Mouse (Mus musculus) adrenal gland (tissue): ENCODE data around the gene Rab11b.

Experiments
- intact Hi-C: fragments of 180-260 bp; cut with DNase I; formaldehyde crosslinking; loops from one replicate; pipeline ENCODE4 v1.15.1; 2025
- long read RNA-seq, 2 experiments: library from polyadenylated mRNA; unstranded; transcript quantifications; one replicate each; pipeline ENCODE4 v2.0.0; 2020; ENCODE audit warnings: borderline replicate concordance in 1 of 2; ENCODE audit not compliant: insufficient replicate concordance in 1 of 2

Gene Rab11b
- long read RNA-seq, experiment 1, full-length matches to known transcripts, result 210 of 230 reads
- long read RNA-seq, experiment 1, partial matches to known transcripts, result 6 of 230 reads
- long read RNA-seq, experiment 1, other reads (novel, unspliced or antisense), result 14 of 230 reads
- long read RNA-seq, experiment 2, full-length matches to known transcripts, result 231 of 245 reads
- long read RNA-seq, experiment 2, partial matches to known transcripts, result 2 of 245 reads
- long read RNA-seq, experiment 2, other reads (novel, unspliced or antisense), result 12 of 245 reads

GRCm38 (mm10) chr17:33760255-33761165 lies at the start of gene Rab11b:
TSS of gene Rab11b (minus strand) at chr17:33760530.
- intact Hi-C loops, result no loop called here

GRCm38 (mm10) chr17:33808192-33808591 lies 47.9 kb upstream of the Rab11b start:
- intact Hi-C loops, result no loop called here

- intact Hi-C loops, result no loop called here
Observed at GRCm38 (mm10) chr17:33807181-33807888, 47.0 kb upstream of the Rab11b start.

GRCm38 (mm10) chr17:33804745-33805144 lies 44.4 kb upstream of the Rab11b start:
- intact Hi-C loops, result loop anchor here (5.0 kb wide), 1 partner anchor 77 kb away; no protein-coding TSS in a partner anchor

- intact Hi-C loops, result loop anchor here (5.0 kb wide), 1 partner anchor 77 kb away; no protein-coding TSS in a partner anchor
Observed at GRCm38 (mm10) chr17:33804205-33804604, 43.9 kb upstream of the Rab11b start.

GRCm38 (mm10) chr17:33802221-33802620 lies 41.9 kb upstream of the Rab11b start:
- intact Hi-C loops, result loop anchor here (5.0 kb wide), 1 partner anchor 75 kb away; no protein-coding TSS in a partner anchor

GRCm38 (mm10) chr17:33799277-33799676 lies 38.9 kb upstream of the Rab11b start:
- intact Hi-C loops, result loop anchor here (5.0 kb wide), 1 partner anchor 52 kb away; no protein-coding TSS in a partner anchor

GRCm38 (mm10) chr17:33798306-33798705 lies 38.0 kb upstream of the Rab11b start:
- intact Hi-C loops, result loop anchor here (5.0 kb wide), 1 partner anchor 51 kb away; no protein-coding TSS in a partner anchor

- intact Hi-C loops, result no loop called here
Observed at GRCm38 (mm10) chr17:33788732-33789131, 28.4 kb upstream of the Rab11b start.

GRCm38 (mm10) chr17:33786375-33786774 lies 26.0 kb upstream of the Rab11b start:
- intact Hi-C loops, result no loop called here

- intact Hi-C loops, result no loop called here
Observed at GRCm38 (mm10) chr17:33784939-33785338, 24.6 kb upstream of the Rab11b start.

GRCm38 (mm10) chr17:33783408-33783807 lies 23.1 kb upstream of the Rab11b start:
- intact Hi-C loops, result no loop called here

GRCm38 (mm10) chr17:33782067-33782466 lies 21.7 kb upstream of the Rab11b start:
- intact Hi-C loops, result no loop called here

- intact Hi-C loops, result no loop called here
Observed at GRCm38 (mm10) chr17:33781124-33781977, 21.0 kb upstream of the Rab11b start, which contains the start of gene Angptl4. TSS of gene Angptl4 (minus strand) at chr17:33781830.

- intact Hi-C loops, result no loop called here
Observed at GRCm38 (mm10) chr17:33780431-33780830, 20.1 kb upstream of the Rab11b start.

- intact Hi-C loops, result no loop called here
Observed at GRCm38 (mm10) chr17:33779967-33780295, 19.6 kb upstream of the Rab11b start.

GRCm38 (mm10) chr17:33779271-33779966 lies 19.1 kb upstream of the Rab11b start:
- intact Hi-C loops, result no loop called here

- intact Hi-C loops, result no loop called here
Observed at GRCm38 (mm10) chr17:33775287-33775686, 15.0 kb upstream of the Rab11b start.

- intact Hi-C loops, result no loop called here
Observed at GRCm38 (mm10) chr17:33774573-33775155, 14.3 kb upstream of the Rab11b start.
